Mouse (Mus musculus): ENCODE results near the gene Gpx1. TPM values are rescaled to one million over a fixed set of nuclear protein-coding genes. Genes with fewer than 3 reads are reported as not detected.

The Gpx1 gene
- polyA plus RNA-seq, 1 experiment = 294 TPM

DNA sequence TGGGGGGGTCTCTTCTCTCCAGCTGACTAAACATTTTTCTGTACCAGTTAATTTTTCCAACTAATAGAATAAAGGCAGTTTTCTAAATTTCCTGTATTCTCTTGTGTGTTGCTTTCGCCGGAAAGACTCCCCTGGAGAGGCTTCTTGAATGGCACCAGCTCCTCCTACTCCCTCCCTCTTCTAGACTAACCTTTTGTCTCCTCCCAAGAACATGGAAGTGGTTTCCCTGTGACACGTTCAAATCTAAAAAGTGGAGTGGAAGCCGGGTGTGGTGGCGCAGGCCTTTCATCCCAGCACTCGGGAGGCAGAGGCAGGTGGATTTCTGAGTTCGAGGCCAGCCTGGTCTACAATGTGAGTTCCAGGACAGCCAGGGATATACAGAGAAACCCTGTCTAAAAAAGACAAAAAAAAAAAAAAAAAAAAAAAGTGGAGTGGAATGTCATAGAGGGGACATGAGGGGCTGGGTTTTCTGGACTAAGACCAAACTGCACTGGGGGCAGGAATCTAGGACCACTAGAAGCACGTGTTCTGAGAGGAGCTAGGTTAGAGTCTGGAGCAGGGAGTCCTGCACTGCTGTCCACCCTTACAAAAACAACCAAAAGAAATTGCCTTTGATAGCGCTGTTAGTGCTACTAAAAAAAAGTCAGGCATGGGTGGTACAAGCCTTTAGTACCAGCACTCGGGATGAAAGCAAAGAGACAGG is 704 bp upstream of the Gpx1 start:
- Histone ChIP-seq H3K27ac (ENCODE audit: insufficient read depth, low read length) (peak overlapping the region; percentile 17; the same call in 1 of the 2 replicates), H3K4me1 (ENCODE audit: control insufficient read depth, insufficient read depth, low read length) (peaks cover 5% of the 10 kb centered on the region), H3K4me3 (ENCODE audit: insufficient read depth, low read length) (no peak overlapping the region)
- TF ChIP-seq POLR2A (IDR thresholded peaks at IDR 0.05; ENCODE audit: extremely low read depth, insufficient read depth, low read length) (no peak), CTCF (IDR thresholded peaks at IDR 0.05; ENCODE audit: extremely low read depth, insufficient read depth, low read length) (no peak)

DNA sequence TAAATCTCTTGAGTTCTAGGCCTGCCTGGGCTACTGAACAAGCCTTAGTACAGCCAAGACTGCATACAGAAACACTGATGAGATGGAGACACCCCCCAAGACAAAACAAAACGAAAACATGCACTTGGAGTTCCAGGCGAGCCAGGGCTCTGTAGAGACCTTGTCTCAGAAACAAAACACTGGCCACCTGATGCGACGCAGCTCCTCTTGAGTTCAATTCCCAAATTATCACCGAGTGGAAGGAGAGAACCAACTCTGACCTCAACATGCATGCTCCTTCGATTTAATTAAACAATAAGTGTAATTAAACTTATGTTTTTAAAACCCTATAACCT is 185 bp upstream of the Gpx1 start:
- Histone ChIP-seq H3K4me1 (ENCODE audit: control insufficient read depth, insufficient read depth, low read length) (peaks cover 5% of the 10 kb centered on the region), H3K27ac (ENCODE audit: insufficient read depth, low read length) (peak overlapping the region; percentile 17; the same call in 1 of the 2 replicates), H3K4me3 (ENCODE audit: insufficient read depth, low read length) (peak overlapping the region; percentile 75)
- TF ChIP-seq CTCF (IDR thresholded peaks at IDR 0.05; ENCODE audit: extremely low read depth, insufficient read depth, low read length) (no peak), POLR2A (IDR thresholded peaks at IDR 0.05; ENCODE audit: extremely low read depth, insufficient read depth, low read length) (no peak)

DNA sequence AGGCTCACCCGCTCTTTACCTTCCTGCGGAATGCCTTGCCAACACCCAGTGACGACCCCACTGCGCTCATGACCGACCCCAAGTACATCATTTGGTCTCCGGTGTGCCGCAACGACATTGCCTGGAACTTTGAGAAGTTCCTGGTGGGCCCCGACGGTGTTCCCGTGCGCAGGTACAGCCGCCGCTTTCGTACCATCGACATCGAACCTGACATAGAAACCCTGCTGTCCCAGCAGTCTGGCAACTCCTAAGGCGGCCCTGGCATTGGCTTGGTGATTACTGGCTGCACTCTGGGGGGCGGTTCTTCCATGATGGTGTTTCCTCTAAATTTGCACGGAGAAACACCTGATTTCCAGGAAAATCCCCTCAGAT is 1.2 kb downstream of the Gpx1 start:
- TF ChIP-seq POLR2A (IDR thresholded peaks at IDR 0.05; ENCODE audit: extremely low read depth, insufficient read depth, low read length) (no peak), CTCF (IDR thresholded peaks at IDR 0.05; ENCODE audit: extremely low read depth, insufficient read depth, low read length) (no peak)
- H3K4me1 ChIP-seq (ENCODE audit: control insufficient read depth, insufficient read depth, low read length) = peaks cover 5% of the 10 kb centered on the region
- peak overlapping the region; percentile 75 for H3K4me3 ChIP-seq (ENCODE audit: insufficient read depth, low read length)
- peak overlapping the region; percentile 87 for H3K27ac ChIP-seq (ENCODE audit: insufficient read depth, low read length)

DNA sequence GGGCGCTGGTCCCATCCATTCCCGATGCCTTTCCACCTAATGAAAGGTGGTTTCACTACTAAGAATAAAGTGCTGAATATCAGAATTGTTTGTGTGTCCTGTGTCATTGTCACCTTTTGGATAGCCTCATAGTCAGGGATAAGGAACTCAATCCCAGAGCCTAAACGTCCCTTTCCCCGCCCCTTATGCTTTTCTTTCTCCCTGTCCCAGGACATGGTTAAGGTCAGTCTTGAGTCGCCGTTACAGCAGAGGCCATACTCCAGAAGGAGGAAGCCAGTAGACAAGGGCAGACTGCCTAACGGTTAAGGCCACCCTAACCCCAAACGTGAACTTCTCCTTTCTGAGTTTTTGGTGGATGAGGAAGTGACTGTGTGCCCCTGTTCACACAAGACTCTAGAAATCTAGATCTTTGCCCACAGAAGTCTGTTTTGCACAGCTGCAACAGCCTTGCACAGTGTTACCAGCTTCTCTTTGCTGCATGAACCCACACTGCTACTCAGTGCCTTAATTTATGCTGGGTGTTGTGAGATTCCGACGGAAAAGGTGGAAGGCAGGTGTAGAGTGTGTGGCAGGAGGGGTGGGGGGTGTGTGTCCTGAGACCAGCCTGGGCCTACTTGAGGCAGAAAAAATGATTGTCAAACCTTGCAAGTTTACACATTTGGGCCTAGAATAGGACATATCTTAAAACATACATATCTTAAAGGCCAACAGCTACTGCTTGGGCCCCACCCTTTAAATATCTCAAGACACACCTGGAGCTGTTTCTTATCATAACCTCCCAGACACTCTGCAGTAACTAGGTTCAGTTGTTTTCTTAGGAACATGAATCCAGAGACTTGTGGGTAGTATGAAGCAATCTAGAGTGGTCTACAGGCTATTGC is 1.8 kb downstream of the Gpx1 start:
- peak overlapping the region; percentile 75 for H3K4me3 ChIP-seq (ENCODE audit: insufficient read depth, low read length)
- H3K27ac ChIP-seq (ENCODE audit: insufficient read depth, low read length) = no peak overlapping the region
- TF ChIP-seq CTCF (IDR thresholded peaks at IDR 0.05; ENCODE audit: extremely low read depth, insufficient read depth, low read length) (no peak), POLR2A (IDR thresholded peaks at IDR 0.05; ENCODE audit: extremely low read depth, insufficient read depth, low read length) (no peak)
- peaks cover 5% of the 10 kb centered on the region for H3K4me1 ChIP-seq (ENCODE audit: control insufficient read depth, insufficient read depth, low read length)

DNA sequence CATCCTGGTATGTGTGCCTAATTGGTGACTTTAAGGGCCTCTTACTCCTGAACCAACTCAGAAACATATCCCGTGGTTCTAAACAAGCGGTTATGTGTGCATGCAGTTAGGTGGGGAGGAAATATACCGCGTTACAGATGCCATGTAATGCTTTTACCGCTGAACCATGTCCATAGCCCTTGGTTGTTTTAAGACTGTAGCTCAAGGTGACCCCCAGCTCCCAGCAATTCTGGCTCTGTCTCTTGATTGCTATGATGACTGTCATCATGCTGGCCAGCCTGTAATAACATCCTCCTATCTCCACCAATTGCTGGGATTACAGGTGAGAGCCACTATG is 2.4 kb downstream of the Gpx1 start:
- TF ChIP-seq POLR2A (IDR thresholded peaks at IDR 0.05; ENCODE audit: extremely low read depth, insufficient read depth, low read length) (no peak), CTCF (IDR thresholded peaks at IDR 0.05; ENCODE audit: extremely low read depth, insufficient read depth, low read length) (no peak)
- Histone ChIP-seq H3K27ac (ENCODE audit: insufficient read depth, low read length) (no peak overlapping the region), H3K4me1 (ENCODE audit: control insufficient read depth, insufficient read depth, low read length) (peaks cover 5% of the 10 kb centered on the region), H3K4me3 (ENCODE audit: insufficient read depth, low read length) (no peak overlapping the region)

DNA sequence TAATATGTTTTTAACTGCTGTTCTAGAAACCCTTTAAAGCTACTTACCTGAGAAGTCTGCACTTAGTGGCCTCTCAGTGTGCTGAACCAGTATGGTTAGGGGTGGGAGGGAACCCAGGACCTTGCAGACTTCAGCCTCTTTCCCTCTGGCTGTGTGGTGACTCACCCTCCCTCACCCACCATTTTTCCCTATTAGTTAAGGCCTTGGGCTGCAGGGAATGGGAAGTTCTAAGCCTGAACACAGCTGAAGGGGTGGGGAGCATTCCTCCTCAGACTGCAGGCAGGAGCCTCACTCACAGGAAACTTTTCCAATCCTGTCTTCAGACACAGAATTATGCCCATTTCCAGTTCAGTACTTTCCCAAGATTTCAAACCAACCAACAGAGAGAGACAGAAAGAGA is 3.1 kb downstream of the Gpx1 start:
- Histone ChIP-seq H3K4me3 (ENCODE audit: insufficient read depth, low read length) (no peak overlapping the region), H3K27ac (ENCODE audit: insufficient read depth, low read length) (peak overlapping the region; percentile 48; the same call in 1 of the 2 replicates), H3K4me1 (ENCODE audit: control insufficient read depth, insufficient read depth, low read length) (peaks cover 6% of the 10 kb centered on the region)
- TF ChIP-seq POLR2A (IDR thresholded peaks at IDR 0.05; ENCODE audit: extremely low read depth, insufficient read depth, low read length) (no peak), CTCF (IDR thresholded peaks at IDR 0.05; ENCODE audit: extremely low read depth, insufficient read depth, low read length) (no peak)

DNA sequence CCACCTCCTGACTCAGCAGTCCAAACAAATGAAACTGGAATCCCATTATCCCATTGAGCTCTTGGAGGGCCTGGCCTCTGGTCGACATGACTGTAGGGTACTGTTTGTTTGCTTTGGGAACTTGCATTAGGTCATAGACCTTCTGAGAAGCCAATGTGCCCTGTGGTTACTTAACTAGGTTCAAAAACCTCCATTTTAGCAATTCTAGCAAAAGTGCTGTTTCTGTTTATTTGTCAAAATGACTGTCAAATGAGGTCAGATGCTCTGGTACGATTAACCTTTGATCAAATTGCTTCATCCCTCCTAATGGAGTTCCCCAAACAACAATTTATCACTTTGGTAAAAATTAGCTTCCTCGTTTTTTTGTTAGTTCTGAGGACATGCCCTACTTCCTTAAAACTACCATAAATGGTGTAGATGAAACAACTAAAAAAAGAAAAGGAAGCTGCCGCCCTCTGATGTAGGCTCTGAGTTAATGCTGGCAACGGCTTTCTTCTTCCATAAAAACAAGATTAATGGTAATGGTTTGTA is 3.7 kb downstream of the Gpx1 start:
- no peak overlapping the region for H3K4me3 ChIP-seq (ENCODE audit: insufficient read depth, low read length)
- H3K27ac ChIP-seq (ENCODE audit: insufficient read depth, low read length) = peak overlapping the region; percentile 48
- H3K4me1 ChIP-seq (ENCODE audit: control insufficient read depth, insufficient read depth, low read length) = peaks cover 7% of the 10 kb centered on the region
- TF ChIP-seq CTCF (IDR thresholded peaks at IDR 0.05; ENCODE audit: extremely low read depth, insufficient read depth, low read length) = no peak
- no peak for TF ChIP-seq POLR2A (IDR thresholded peaks at IDR 0.05; ENCODE audit: extremely low read depth, insufficient read depth, low read length)

DNA sequence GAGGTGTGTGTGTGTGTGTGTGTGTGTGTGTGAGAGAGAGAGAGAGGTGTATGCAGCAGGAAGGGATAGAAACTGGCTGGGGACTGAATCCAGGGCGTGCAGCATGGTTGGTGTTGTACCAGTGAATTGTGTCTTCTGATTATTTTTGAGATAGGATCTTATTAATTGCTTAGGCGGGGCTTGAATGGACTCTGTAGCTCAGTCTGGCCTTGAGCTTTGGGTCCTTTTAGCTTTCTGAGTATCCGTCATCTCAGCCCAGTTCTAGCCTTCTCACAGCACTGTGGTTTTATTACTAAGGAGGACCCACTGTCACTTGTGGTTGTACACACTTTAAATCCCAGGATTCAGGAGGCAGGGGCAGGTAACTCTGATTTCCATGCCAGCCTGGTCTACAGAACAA is 4.6 kb downstream of the Gpx1 start:
- Histone ChIP-seq H3K4me1 (ENCODE audit: control insufficient read depth, insufficient read depth, low read length) (peaks cover 7% of the 10 kb centered on the region), H3K27ac (ENCODE audit: insufficient read depth, low read length) (0 out of 2 replicates have a peak overlapping the region, but pooled peaks have one; percentile 32), H3K4me3 (ENCODE audit: insufficient read depth, low read length) (no peak overlapping the region)
- TF ChIP-seq POLR2A (IDR thresholded peaks at IDR 0.05; ENCODE audit: extremely low read depth, insufficient read depth, low read length) = no peak
- TF ChIP-seq CTCF (IDR thresholded peaks at IDR 0.05; ENCODE audit: extremely low read depth, insufficient read depth, low read length) = no peak

DNA sequence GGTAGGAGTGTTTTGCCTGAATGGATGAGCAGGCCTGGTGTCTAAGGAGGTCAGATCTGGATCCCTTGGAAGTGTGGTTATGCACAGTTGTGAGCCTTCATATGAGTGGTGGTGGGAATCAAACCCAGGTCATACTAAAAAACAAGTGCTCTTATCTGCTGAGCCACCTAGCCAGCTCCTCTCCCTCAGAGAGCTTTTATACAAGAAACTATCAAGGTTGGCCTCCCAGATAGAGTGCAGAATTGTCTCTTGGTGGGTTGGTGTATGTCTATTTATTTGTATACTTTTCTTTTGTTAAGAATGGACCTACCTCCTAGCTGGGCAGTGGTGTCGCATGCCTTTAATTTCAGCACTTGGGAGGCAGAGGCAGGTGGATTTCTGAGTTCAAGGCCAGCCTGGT is 5.1 kb downstream of the Gpx1 start:
- H3K4me3 ChIP-seq (ENCODE audit: insufficient read depth, low read length) = no peak overlapping the region
- peaks cover 11% of the 10 kb centered on the region for H3K4me1 ChIP-seq (ENCODE audit: control insufficient read depth, insufficient read depth, low read length)
- no peak for TF ChIP-seq POLR2A (IDR thresholded peaks at IDR 0.05; ENCODE audit: extremely low read depth, insufficient read depth, low read length)
- no peak for TF ChIP-seq CTCF (IDR thresholded peaks at IDR 0.05; ENCODE audit: extremely low read depth, insufficient read depth, low read length)
- H3K27ac ChIP-seq (ENCODE audit: insufficient read depth, low read length) = no peak overlapping the region

Measured in cortical plate, adult 2 months (tissue).